Mouse (Mus musculus): ENCODE measurements around the gene Irf3.

Irf3 gene

DNA sequence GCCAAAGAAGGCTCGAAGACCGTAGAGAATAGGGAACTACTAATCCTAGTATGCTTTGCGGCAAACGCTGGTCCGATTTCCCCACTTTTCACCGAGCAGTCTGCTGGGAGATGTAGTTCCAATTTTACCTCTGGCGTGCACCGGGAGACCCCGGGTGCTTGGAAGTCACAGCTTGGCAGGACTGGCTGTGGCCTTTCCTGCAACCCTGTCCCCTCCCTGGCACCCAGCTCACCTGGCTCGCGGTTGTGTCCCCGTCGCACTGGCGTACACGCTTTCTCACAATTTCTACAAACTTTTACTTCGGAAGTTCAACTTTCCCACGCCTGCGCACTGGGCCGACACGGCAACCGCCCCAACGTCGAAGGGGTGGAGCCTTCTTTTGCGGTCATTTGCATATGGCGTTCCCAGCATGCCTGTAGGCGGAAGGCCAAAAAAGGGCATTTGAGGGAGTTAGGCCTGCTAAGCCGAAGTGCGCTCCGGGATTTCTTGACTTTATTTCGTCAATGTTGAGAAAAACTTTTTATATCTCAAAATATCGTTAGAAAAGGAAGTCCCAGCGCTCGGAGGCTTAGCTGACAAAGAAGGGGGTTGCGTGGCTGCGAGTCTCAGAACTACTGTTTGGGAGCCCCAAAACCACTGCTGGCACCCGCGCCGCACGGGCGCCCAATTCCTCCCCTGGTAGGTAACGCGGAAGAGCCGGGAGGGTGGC, at the start of gene Irf3:
Gene Irf3 (plus strand): TSS at position 418 of the 709 bp plus-strand sequence.
- peak; percentile 98 for DNase-seq

DNA sequence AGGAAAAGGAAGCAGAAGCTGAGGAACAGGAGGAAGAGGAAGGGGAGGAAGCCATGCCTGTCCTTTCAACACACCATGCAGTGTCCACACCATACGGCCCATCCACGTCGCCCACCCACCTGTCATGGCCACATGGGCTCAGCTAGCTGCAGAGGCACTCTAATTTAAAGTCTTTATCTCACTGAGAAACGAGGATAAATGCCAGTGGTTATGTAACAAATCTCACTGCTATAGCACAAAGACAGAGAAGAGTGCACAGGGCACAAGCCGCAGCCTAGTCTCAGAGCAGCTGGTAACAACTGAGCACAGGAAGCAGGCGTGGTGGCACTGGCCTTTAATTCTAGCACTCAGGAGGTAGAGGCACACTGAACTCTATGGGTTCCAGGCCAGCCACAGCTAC, 47.5 kb upstream of the Irf3 start:
- DNase-seq = no peak

DNA sequence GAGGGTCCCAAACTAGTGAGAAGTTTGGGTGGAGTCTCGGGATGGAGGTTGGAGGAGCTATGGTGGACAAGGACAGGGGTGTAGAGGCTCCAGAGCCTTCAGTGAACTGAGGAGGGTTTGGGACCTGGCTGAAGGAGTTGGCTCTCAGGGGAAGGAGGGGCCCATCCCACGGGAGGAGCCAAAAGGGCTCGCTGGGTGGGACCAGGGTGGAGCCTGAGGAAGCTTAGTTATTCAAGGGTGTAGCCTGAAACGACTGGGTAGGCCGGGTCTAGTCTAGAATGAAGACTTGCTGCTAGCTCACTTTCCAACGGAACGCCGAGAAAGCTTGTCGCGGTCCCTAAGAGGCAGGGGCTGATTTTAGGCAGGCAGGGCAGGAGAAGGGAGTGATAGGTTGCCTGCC, 45.5 kb upstream of the Irf3 start:
- no peak for DNase-seq

DNA sequence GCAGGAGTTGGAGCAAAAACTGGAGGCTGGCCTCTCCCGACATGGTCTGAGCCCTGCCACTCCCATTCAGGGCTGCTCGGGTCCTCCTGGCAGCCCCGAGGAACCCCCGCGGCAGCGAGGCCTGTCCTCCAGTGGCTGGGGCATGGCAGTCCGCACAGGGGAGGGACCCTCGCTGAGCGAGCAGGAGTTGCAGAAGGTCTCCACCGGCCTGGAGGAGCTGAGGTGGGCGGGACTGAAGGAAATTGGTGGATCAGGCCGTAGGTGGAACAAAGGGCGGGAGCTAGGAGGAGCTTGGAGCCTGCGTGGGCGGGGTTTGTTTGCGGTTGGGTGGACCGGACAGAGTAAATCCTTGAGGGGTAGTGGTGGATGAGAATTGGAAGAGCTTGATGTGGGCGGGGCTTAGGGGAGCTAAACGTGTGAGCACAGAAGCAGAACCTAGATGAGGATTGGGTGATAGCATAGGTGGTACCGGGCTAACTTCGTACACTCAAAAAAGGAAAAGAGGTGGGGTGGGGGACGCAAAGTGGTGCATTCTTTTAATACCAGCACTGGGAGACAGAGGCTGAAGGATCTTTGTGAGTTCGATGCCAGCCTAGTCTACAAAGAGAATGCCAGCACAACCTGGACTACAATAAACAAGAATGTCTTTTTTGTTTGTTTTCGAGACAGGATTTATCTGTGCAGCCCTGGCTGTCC, 44.7 kb upstream of the Irf3 start:
- peak; percentile 47 for DNase-seq

DNA sequence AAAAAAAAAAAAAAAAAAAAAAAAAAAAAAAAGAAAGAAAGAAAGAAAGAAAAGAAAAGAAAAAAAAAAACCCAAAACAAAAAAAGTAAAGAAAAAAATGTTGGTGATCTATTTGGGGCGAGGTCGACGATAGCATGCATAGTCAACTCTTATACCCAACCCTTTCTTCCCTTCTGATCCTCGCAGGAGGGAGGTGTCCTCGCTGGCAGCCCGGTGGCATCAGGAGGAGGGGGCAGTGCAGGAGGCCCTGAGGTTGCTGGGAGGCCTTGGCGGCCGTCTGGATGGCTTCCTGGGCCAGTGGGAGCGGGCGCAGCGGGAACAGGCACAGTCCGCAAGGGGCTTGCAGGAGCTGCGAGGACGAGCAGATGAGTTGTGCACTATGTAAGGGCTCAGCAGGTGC, 43.9 kb upstream of the Irf3 start:
- no peak for DNase-seq

DNA sequence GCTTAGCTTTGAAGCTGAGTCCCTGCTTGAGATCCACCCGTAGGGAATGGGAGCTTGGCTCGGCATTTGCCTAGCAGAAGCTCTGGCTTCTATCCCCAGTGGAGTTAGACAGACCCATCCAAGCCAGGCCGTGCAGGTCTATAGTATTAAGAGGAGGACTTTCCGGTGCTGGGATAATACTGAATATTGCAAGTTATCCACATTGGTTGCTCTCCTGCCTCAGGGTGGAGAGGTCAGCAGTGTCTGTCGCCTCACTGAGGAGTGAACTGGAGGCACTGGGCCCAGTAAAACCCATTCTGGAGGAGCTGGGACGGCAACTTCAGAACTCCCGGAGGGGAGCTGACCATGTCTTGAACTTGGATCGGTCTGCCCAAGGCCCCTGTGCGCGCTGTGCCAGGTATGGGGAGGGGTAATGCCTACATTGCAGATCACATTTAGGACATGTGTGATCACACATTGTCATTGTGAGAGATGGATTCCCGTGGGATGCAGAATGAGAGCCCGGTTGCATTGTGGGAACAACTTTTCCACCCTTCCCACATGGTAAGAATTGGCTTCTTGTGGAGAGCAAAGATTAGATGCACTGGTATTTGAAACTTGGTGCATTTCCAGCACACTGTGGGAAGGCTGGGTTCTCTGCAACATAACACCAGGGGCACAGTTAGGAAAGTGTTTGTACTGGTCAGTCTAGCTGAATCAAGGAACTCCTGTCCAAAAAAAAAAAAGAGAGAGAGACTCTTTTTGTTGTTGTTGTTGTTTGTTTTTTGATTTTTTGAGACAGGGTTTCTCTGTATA, 43.2 kb upstream of the Irf3 start:
- no peak for DNase-seq

DNA sequence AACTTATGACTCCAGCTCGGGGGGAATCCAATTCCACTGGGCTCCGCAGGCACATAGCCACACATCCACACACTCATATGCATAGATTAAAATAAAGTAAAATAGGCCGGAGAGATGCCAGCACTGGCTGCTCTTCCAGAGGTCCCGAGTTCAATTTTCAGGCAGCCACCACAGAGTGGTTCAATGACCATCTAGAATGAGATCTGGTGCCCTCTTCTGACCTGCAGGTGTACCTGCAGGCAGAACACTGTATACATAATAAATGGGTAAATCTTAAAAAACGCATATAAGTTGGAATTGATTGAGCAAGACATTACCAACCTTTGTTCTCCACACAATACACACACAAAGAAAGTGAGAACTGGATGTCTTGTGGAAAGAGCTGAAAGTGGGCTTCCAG, 41.8 kb upstream of the Irf3 start:
- DNase-seq = no peak

DNA sequence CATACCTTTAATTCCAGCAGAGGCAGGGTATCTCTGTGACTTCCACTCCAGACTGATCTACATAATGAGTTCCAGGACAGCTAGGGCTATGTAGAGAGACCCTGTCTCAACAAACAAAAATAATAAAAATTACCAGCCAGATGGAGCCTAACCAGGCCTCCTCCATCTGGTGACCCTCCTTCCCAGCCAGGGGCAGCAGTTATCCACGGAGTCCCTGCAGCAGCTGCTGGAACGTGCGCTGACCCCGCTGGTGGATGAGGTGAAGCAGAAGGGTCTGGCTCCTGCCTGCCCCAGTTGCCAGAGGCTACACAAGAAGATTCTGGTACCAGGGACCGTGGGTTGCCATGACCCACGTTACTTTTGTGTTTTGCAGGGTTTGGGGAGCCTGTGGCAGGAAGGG, 41.2 kb upstream of the Irf3 start:
- DNase-seq = no peak

DNA sequence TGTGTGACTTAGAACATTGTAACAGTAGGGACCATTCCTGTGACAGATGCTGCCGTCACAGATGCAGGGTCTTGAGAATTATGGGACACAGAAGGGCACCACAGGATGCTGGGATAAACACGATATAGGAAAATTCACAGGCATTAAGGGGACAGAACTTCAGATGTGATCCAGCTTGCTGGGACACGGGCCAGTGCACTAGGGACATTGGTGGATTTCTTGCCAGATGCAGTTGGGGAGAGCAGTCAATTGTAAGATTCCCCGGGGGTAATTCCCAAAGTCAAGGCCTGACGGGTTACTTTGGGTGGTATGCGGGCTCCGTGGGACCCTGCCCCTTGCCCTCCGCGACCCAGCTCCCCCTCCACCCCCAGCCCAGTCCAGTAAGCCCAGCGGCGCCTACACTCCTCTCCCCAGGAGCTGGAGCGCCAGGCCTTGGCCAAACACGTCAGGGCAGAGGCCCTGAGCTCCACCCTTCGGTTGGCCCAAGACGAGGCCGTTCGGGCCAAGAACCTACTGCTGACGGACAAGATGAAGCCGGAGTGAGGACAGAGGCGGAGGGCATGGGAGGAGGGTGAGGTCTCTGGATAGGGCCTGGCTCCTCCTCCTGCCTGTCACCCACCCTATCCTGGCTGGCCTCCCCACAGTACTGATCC, 40.1 kb upstream of the Irf3 start:
- DNase-seq = no peak

DNA sequence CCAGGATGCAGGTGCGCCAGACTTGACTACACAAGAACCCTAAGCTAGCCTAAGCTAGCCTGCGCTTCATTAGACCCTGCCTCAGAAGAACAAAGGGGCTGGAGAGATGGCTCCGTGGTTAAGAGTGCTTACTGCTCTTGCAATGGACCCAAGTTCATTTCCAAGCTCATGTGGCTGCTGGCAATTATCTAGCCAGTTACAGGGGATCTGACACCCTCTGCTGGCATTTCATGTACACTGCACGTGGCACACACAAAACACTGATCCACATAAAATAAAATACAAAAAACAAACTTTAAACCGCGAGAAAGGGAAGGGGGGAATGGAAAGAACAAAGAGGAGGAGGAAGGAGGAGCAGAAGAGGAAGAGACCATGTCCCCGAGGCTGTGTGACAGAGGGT, 39.2 kb upstream of the Irf3 start:
- peak; percentile 53 for DNase-seq

DNA sequence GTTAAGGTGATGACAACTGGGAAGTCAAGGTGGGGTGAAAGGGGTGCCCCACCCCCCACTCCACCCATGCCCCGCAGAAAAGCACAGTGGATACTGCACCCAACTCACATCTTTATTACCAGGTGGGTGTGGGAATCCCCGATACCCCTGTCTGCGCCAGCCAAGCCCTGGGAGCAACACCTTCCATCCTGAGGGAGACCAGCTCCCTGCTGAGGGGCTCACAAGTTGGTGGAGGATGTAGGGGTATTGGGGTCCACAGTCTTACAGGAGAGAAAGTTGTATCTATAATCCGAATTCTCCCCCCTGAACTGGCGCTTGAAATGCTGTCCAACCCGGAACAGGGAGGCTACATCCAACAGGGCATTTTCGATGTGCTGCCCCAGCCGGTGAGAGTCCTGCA, 38.2 kb upstream of the Irf3 start:
- DNase-seq = no peak

DNA sequence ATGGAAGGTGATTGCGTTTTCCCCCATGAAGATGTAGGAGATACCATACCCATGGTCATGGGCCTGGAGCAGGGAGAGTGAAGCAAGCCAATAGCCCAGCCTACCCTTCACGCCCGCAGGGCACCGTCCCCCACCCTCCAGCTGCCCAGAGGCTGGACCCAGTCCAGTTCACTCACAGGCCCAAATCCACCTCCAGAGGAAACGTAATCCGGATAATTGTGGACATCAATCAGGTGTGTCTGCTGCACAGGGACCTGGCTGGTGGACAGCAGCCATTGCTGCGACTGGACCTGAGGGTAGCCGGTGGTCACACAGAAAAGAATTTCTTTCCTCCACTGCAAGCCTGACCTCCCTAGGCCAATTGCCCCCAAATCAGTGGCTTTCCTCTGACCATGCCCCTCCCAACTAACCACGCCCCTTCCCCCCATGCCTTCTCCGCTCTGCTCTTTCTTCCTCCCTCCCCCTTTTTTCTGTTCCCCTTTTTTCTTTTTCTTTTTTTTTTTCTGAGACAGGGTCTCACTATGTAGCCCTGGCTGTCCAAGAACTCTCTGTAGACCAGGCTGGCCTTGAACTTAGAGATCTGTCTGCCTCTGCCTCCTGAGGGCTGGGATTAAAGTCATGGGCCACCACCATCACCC, 37.5 kb upstream of the Irf3 start:
- DNase-seq = no peak

DNA sequence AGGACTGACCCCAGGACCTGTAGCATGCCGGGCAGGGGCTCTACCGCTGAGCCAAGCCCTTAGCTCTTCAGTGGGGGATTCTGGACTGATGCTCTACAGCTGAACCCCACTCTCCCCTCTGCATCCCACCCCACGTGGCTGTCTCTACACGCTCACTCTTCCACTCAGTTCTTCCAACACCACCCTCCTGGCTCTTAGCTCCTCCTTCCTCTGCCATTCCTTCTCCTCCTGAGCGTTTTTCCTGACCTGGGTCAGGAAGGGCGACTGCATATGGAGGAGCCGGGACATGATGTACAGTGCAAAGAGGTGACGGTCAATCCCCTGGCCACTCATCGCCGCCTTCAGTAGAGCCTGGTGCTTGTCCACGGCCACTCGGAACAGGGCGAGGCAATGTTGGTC, 36.9 kb upstream of the Irf3 start:
- DNase-seq = no peak

DNA sequence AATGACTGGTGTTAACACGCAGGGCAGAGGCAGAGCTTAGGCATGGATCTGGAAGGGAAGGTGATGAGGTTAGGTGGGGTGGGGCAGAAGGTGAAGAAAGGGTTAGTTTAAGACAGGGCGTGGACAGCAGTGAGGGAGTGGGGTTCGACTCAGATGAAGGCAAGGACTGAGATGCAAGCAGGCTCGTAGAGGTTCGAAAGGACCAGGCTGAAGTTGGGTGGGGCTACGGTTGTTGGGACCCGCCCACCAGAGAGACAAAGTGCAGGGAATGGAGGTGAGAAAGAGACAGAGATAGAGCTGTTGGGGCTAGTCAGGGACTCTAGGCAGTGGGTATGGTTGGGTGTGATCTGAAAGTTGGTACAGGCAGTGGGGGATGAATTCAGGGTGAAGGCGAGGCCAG, 35.1 kb upstream of the Irf3 start:
- no peak for DNase-seq

DNA sequence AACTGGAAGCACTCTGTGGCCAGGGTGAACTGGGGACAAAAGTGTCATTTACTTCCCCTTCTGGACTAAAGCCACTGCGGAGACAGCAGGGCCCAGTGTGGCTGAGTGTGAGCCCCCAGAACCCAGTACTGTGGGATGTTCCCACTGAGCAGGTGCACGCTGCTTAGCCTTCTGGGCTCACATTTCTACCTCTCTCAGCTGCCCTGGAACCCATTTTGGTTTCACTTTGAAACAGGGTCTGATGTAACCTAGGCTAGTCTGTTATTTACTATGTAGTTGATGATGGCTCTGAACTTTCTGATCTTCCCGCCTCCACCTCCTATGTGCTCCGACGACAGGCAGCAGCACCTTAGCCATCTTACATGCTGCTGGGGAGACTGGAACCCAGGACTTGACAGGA, 34.6 kb upstream of the Irf3 start:
- no peak for DNase-seq

DNA sequence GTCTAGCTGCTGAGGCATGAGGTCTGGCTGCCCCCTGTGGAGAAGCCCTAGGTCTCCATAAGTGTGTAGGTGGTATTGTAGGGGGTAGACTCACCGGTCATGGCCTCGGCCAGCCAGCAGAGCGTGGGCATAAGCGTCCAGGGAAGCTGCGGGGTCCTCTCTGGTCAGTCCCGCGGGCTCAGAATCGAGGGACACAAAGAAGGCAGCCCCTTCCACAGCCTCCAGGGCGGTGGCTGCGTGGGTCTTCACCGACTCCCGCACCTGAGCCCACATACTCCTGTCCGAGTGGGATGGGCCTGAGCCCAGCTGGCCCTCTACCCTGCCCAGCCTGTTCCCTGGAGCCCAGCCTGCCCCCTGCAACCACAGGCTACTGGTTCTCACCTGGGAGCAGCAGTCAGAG, 32.5 kb upstream of the Irf3 start:
- DNase-seq = no peak

DNA sequence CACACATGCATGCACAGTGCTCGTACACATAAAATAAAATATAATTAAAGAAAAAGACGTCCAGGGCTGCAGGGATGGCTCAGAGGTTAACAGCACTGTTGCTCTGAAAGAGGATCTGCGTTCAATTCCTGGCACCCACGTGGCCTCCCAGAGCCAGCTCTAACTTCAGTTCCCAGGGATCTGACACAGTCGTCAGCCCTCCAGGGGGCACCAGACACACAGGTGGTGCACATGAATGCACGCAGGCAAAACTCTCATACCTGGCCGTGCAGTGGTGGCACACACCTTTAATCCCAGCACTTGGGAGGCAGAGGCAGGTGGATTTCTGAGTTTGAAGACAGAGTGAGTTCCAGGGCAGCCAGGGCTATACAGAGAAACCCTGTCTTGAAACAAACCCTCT, 31.5 kb upstream of the Irf3 start:
- peak; percentile 69 for DNase-seq

DNA sequence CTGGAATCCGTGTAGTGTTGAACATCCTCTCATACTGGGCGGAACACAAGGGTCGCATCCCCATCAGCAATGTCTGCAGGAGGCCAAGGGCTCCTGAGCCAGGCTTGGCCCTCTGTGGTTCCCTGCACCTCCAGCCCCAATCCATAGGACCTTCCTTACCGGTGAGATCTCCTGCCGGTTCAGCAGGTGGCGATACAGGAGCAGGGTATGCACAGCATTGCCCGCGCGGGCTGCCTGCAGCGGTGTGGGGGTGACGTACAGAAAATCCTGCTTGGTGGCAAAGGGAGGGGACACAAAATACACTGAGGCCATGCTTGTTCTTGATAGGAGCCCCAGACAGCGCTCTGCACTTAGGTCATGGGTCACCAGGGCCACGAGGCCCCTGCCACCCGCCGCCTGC, 30.8 kb upstream of the Irf3 start:
- no peak for DNase-seq

DNA sequence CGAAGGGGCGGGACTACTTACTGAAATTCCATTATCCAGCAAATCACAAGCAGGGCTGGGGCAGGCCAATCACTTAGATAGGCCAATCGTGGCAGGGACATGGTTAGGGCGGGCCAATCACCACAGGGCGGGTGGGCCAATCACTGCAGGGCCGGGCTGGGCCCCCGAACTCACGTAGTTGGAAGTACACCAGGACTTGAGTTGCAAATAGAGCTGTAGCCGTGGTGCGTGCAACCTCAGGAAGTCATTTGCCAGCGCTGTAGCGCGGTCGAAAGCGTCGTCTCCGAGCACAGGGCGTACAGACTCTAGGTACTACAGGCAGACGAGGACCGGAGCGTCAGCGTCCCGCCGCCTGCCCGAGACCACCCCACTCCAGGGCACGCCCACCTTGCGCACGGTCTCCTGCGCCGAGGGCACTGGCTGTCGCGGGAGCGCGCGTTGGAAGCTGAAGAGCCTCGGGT, 27.2 kb upstream of the Irf3 start:
- DNase-seq = peak; percentile 78

DNA sequence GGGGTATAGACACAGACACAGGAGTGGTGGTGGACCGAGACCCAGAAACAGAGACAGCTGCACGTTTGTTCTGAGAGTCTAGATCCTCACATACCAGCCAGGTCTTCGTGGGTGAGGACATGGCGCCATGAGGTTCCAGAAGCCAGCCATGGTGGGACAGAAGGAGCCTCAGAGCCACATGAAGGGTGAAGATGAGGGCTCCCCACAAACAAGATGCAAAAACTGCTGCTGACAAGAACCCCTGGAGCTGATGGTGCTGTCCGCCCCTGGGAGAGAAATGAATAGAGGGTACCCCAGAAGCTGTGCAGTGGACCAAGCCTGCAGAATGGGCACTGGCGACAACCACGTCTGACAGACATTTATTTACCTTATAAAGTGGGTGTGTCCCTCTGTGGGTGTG, 26.3 kb upstream of the Irf3 start:
- DNase-seq = no peak

DNA sequence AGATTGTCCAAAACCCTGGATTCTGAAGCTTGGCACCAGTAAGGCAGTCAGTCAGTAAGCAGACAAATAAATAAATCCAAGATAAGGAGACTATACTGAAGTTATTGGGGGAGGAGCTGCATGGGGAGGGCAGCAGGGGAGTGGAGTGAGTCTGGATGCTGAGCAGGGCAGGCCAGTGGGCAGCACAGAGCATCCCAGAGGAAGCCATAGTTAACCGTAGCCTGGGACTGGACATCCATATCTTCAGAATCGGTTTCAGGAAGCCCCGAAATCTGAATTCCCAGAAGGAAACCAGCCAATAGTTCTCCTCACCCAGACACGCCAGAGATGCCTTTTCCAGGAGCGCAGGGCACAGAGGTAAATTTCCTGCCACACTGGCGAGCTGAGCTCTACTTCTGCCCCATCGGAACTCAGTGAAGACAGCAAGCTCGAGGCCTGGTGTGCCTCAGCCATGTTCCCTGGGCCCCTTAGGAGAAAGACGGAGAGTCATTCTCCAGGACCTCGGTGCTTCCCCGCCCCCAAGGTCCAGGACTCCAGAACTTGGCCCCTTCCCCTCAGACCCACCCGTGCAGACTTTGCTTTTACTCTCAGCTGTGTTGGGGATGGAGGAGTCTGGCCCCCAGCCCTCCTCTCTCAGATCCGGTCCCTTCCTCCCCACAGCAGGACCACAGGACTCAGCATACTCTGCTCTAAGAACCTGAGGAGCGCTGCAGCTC, 23.9 kb upstream of the Irf3 start:
- no peak for DNase-seq
